Mouse (Mus musculus) c-Kit-negative CD71-positive TER-119-positive erythroid progenitor cells, embryonic 14.5 days (primary cell): Measurements from ENCODE around the gene Anapc1.

Experiments
- DNase-seq: peaks from one replicate; pipeline ENCODE4 v3.0.0-alpha.2; 2013; ENCODE audit warnings: low read depth, low spot score

The Anapc1 gene

DNA sequence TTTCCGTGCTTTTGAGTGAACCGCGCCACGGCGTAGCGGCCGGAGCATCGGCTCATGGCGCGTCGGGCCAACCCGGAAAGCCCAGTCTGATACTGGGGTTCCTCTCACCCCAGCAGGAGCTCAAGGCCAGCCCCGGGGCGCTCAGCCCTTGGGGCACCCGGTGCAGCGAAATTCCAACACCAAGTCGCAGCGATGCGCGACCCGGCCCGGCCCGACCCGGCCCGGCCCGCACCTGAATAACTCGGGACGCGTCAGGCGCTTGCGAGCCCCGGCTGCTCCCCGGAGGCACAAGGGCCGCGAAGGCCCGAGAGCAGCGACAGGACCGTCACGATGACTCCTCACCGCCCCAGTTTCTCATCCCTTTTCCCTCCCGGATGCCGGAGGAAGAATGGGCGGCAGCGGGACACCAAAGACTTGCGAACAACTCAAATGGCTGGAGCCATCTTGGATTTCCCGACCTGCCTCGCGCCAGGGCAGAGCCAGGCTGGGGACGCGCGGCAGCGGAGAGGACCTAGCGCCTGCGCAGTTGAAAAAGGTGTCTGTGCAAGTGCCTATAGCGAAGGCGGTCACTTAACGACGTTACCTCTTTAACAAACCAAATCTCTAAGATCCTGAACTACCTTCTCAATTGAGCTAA is at the start of gene Anapc1:
Gene Anapc1 (minus strand): TSS at position 471 of the 637 bp plus-strand sequence.
- DNase-seq: peak; percentile 74

DNA sequence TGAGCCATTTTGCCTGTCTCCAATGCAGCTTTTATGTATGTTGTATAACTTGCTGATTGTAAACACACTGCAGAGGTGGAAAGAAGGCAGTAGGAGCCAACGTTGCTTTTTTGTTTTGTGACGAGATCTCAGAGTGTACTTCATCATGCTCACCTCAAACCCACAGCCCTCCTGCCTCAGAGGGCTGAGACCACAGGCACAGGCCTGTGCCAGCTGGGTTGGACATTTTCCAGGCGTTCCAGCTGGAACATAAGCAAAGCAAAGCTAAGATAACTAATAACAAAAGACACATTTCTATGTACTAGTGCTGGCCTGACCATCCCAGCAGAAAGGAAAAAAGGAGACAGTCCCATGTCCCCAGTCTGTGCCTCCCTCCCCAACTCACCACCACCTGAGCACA is 47.9 kb upstream of the Anapc1 start:
- no peak for DNase-seq

DNA sequence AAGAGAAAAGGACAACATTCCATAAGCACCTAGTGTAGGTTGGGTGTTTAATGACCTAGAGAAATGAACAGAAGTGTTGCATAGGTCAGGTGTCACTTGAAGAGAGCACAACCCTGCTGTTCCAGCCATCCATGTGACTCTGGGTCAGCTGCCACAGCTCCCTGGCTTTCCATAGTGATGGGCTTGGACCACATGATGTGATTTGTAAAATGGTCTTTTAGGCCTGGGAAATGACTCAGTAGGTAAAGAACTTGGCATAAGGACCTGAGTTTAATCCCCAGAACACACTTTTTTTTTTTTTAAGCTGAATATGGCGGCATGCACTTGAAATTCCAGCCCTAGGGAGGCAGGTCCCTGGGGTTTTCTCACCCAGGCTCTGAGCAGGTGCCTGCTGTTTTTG is 44.8 kb upstream of the Anapc1 start:
- DNase-seq: no peak

DNA sequence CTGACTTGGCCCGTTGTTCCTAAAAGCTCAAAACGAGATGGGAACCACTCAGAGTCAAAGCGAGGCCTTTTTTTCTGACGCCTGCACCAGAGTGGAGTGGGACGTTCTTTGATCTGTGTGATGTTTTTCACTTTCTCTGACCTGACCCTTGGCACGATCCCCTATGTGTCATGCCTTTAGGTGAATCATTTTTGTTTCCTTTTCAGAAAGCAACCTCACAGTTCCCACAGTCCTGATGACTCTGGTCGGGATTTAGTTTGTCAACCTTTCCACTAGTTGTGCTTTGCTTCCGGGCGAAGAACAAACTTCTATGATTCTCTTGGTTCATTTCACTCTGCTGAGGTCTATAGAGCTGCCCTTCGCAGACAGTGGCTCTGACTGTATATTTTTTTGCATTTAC is 44.3 kb upstream of the Anapc1 start:
- no peak for DNase-seq

GRCm38 (mm10) chr2:128729141-128729540 is 42.0 kb upstream of the Anapc1 start:
- no peak for DNase-seq

DNA sequence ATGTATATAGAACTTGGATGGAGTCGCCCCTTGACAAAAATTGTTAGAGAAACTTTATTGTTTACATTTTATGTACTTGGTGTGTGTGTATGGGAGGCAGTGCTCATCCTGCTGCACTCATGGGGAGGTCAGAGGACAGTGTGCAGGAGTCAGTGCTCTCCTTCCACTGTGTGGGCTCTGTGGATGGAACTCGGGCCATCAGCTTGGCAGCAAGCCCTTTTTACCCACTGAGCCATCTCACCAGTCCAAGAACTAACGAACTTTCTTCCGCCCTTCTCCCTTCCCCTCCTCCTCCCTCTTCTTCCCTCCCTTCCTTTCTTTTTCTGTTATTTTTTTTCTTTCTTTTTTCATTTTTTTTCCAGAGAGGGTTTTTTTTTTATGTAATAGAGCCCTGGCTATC is 40.9 kb upstream of the Anapc1 start:
- DNase-seq: no peak

DNA sequence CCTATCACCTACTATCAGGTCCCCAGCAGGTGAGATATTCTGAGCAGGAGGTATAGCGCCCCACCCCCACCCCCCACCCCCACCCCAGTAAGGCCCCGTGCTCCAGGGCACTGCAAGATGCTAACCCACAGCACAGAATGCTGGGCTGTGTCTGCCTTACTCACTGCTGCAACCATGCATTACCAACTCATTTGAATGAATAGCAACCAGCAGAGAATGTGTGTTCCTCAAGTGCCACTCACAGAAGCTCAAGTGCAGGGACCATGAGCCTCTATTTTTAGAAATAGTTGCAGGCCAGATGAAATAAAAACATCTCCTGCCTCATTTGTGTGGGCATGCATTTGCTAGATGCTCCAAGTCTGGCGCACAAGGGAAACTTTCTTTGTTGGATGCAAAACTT is 40.4 kb upstream of the Anapc1 start:
- no peak for DNase-seq

DNA sequence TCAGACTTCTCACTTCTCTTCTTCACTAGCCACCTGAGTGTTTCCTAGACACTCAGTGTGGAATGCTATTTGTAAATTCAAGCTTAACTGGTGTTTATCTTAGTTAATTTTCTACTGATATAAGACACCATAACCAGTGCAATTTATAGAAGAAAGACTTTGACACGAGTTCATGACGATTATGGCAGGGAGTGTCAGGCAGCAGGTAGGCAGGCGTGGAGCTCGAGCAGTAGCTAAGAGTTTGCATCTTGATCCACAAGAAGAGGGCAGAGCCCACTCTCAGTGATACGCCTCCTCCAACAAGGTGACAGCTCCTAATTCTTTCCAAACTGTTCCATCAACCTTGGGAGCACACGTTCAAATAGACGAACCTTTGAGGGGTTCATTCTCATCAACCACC is 39.4 kb upstream of the Anapc1 start:
- no peak for DNase-seq

GRCm38 (mm10) chr2:128726067-128726466 is 38.9 kb upstream of the Anapc1 start:
- no peak for DNase-seq

- DNase-seq: no peak
Observed at GRCm38 (mm10) chr2:128722106-128722710, 35.0 kb upstream of the Anapc1 start.

GRCm38 (mm10) chr2:128719380-128719779 is 32.2 kb upstream of the Anapc1 start:
- no peak for DNase-seq

GRCm38 (mm10) chr2:128715979-128716378 is 28.8 kb upstream of the Anapc1 start:
- DNase-seq: no peak

- DNase-seq: no peak
Observed at GRCm38 (mm10) chr2:128714724-128715241, 27.6 kb upstream of the Anapc1 start.

DNA sequence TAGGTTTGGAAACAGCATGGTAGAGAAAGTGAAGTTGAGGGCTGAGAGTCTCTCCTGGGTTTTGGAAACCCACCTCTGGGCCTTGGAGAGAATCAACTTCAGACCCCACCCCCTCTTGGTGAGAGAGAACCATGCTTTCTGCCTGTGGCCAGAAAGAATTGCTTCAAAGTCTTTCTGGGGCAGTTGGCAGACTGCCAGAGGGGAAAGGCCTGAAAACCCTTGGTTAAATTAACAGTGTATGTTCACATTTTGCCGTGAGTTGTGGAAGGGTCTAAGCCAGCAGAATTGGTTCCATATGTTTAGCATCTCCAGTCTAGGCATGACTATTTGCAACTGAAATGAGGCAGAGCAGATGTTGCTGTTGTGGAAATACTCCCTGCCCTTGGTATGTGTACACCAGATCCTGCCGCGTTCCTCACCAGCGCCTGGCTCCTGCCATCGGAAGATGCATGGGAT is 26.4 kb upstream of the Anapc1 start:
- no peak for DNase-seq

GRCm38 (mm10) chr2:128712940-128713339 is 25.7 kb upstream of the Anapc1 start:
- no peak for DNase-seq

DNA sequence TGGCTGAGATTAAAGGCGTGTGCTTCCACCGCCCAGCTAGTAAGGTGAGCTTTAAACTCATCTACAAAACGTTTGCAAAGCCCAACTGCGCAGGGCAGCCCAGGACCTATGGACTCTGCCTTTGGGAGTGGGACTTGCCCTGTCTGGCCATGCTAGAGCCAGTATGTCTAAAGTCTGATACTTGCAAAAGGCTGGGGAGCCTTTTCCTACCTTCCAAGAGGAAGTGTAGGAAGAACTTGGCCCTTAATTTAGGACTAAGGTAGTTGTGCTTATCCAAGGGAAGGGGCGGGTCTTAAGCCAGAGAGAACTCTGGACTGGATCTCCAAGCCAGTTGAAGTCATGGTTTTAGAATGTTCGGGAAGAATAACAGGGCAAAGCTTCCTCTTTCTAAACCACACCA is 23.4 kb upstream of the Anapc1 start:
- no peak for DNase-seq

GRCm38 (mm10) chr2:128709264-128709663 is 22.1 kb upstream of the Anapc1 start:
- no peak for DNase-seq

GRCm38 (mm10) chr2:128704474-128704873 is 17.3 kb upstream of the Anapc1 start:
- no peak for DNase-seq

GRCm38 (mm10) chr2:128699201-128699885 is 12.2 kb upstream of the Anapc1 start:
- DNase-seq: no peak

DNA sequence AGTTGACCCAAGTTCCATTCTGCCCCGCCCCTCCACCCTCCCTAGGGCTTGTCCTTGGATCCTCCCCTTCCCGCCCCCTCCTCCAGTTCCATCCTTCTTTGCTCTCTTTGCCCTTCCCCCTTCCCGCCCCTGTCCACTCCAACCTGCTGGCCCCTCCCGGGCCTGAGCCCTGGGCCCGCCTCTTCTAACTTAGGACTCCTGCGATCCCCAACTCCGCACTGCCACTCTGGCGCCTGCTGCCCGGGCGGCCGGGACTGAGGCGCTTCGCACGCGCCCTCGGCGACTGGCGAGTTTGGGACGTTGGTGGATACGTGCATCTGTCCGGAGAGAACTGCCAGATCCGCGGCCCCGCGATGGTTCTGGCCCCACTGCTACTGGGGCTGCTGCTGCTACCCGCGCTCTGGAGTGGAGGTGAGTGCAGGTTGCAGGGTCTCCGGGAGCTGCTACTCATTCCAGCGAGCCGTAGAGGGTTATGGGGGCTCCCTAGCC is 11.5 kb upstream of the Anapc1 start, which contains the start of gene Mertk:
Gene Mertk (plus strand): TSS at position 264 of the 489 bp plus-strand sequence.
- no peak for DNase-seq

GRCm38 (mm10) chr2:128698140-128698692 is 11.0 kb upstream of the Anapc1 start:
- no peak for DNase-seq

- DNase-seq: no peak
Observed at GRCm38 (mm10) chr2:128697566-128697965, 10.4 kb upstream of the Anapc1 start.
